Mouse (Mus musculus): ENCODE measurements around the gene Rom1. TPM values are rescaled to one million over a fixed set of nuclear protein-coding genes. Genes with fewer than 3 reads are reported as not detected.
"Not testable (repeated sequence)": the region's sequence is repeated elsewhere in the genome, so short reads cannot be mapped to it uniquely, and the experiment has no call there.

Gene Rom1
- total RNA-seq (2021) (10 to 100 TPM; 37.0 to 46.9 TPM), polyA plus RNA-seq (2012; rRNA removed) (105 and 116 TPM in 2 replicates)
- long read RNA-seq, transcript Rom1-201 (3 exons, 1,517 nt), result major isoform, 35 of 36 reads
- long read RNA-seq, partial matches to known transcripts, result 1 of 36 reads
- long read RNA-seq, other reads (novel, unspliced or antisense), result 0 of 36 reads

- DNase-seq, result peak; percentile 98
Observed at GRCm38 (mm10) chr19:8929224-8930088, at the start of gene Rom1, which contains the start of gene Eml3. Rom1 (minus strand) TSS chr19:8929356. Eml3 (plus strand) TSS chr19:8929552.

- peak; percentile 54 for DNase-seq
Observed at GRCm38 (mm10) chr19:8976535-8976934, 47.4 kb upstream of the Rom1 start.

GRCm38 (mm10) chr19:8975491-8975890, 46.3 kb upstream of the Rom1 start:
- peak; percentile 56 for DNase-seq

GRCm38 (mm10) chr19:8974638-8975037, 45.5 kb upstream of the Rom1 start:
- no peak for DNase-seq

- not testable (repeated sequence) for DNase-seq
Observed at GRCm38 (mm10) chr19:8972491-8972890, 43.3 kb upstream of the Rom1 start.

- no peak for DNase-seq
Observed at GRCm38 (mm10) chr19:8967893-8968292, 38.7 kb upstream of the Rom1 start.

- DNase-seq, result no peak
Observed at GRCm38 (mm10) chr19:8967373-8967743, 38.2 kb upstream of the Rom1 start.

GRCm38 (mm10) chr19:8966590-8967372, 37.6 kb upstream of the Rom1 start, which contains the start of gene Eef1g:
Eef1g (plus strand) TSS chr19:8967041.
- peak; percentile 100 for DNase-seq

GRCm38 (mm10) chr19:8966198-8966589, 37.0 kb upstream of the Rom1 start:
- no peak for DNase-seq

- peak; percentile 31 for DNase-seq
Observed at GRCm38 (mm10) chr19:8965771-8966170, 36.6 kb upstream of the Rom1 start.

- DNase-seq, result no peak
Observed at GRCm38 (mm10) chr19:8965075-8965474, 35.9 kb upstream of the Rom1 start.

- no peak for DNase-seq
Observed at GRCm38 (mm10) chr19:8962256-8962655, 33.1 kb upstream of the Rom1 start.

- DNase-seq, result no peak
Observed at GRCm38 (mm10) chr19:8954171-8954570, 25.0 kb upstream of the Rom1 start.

- DNase-seq, result peak; percentile 93
Observed at GRCm38 (mm10) chr19:8953135-8954039, 24.2 kb upstream of the Rom1 start, which contains the start of gene Tut1. Tut1 (plus strand) TSS chr19:8953847.

- no peak for DNase-seq
Observed at GRCm38 (mm10) chr19:8952241-8952640, 23.1 kb upstream of the Rom1 start.

- DNase-seq, result no peak
Observed at GRCm38 (mm10) chr19:8950190-8950589, 21.0 kb upstream of the Rom1 start.

GRCm38 (mm10) chr19:8946929-8947328, 17.8 kb upstream of the Rom1 start:
- no peak for DNase-seq

- no peak for DNase-seq
Observed at GRCm38 (mm10) chr19:8945251-8945650, 16.1 kb upstream of the Rom1 start.

- peak; percentile 85 for DNase-seq
Observed at GRCm38 (mm10) chr19:8944750-8945149, 15.6 kb upstream of the Rom1 start.

- DNase-seq, result no peak
Observed at GRCm38 (mm10) chr19:8944062-8944461, 14.9 kb upstream of the Rom1 start.

- DNase-seq, result no peak
Observed at GRCm38 (mm10) chr19:8943047-8943446, 13.9 kb upstream of the Rom1 start.
